Mouse (Mus musculus): Measurements from ENCODE around the gene B3galt4.

DNA sequence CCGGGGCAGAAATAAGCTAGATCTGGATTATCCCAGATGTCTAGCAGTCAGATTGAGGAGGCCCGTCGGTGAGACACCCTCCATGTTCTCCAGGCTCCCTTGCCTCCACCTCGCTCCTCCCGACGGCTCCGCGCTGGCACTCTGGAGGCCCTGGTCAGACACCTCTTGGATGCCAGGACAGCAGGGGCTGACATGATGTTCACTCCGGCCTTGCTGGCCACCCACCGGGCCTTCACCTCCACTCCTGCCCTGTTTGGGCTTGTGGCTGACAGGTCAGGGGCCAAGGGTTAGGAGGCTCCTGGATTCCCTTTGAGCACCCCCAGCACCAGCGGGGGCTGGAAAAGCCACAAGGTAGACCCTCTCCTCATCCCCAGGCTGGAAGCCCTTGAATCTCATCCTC is 19.3 kb downstream of the B3galt4 start:
- no peak for TF ChIP-seq EP300 (optimal IDR thresholded peaks at IDR 0.05)
- no peak for TF ChIP-seq CTCF (IDR thresholded peaks at IDR 0.05; ENCODE audit: low read depth)

Data from stomach, postnatal 0 days (tissue).